In the genomic region with DNA sequence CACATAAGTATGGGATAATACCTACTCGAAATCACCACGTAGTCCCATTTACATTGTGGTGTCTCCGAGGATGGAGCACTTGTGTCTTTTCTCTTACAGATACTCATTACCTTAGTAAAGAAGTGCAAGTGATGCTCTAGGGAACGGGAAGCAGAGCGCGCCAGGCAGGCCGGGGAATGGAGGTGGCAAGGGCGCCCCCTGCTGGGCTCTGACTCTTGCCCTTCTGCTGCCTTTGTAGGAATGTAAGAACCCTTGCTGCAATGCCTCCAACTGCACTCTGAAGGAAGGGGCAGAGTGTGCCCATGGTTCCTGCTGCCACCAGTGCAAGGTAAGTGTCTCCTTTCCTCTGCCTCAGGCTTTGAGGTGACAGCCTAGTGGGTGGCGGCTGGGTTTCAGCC, we compare ENCODE assay signal across 8 mouse cellular contexts. TPM values are rescaled to one million over a fixed set of nuclear protein-coding genes. Genes with fewer than 3 reads are reported as not detected.
DNase-seq lines count a peak whose midpoint lies in the region; ATAC-seq and TF ChIP-seq lines count a peak whose summit lies in the region.

No protein-coding gene starts in this region.

- H3K27me3 ChIP-seq in E14TG2a.4 (ENCODE audit: insufficient read depth, low read length): no peaks in the 10 kb centered on the region
- H3K27me3 ChIP-seq in liver, postnatal 0 days (ENCODE audit: insufficient read depth, low read length): no peaks in the 10 kb centered on the region
- H3K27me3 ChIP-seq in small intestine, adult 2 months (ENCODE audit: control insufficient read depth, insufficient read depth, low read length): no peaks in the 10 kb centered on the region
- no peaks in the 10 kb centered on the region for H3K27me3 ChIP-seq in forebrain, embryonic 13.5 days

- 57% methylated on average over 9 of the region's 9 CpGs for WGBS in liver, postnatal 0 days (ENCODE audit: insufficient replicate concordance)
- 71% methylated on average over 9 of the region's 9 CpGs for WGBS in small intestine, adult 2 months
- WGBS in forebrain, embryonic 13.5 days: 71% methylated on average over 9 of the region's 9 CpGs

- peak overlapping the region; percentile 58; the same call in 1 of the 2 replicates for H3K27ac ChIP-seq in liver, postnatal 0 days (ENCODE audit: low read depth)
- peak overlapping the region; percentile 55 for H3K27ac ChIP-seq in small intestine, adult 2 months (ENCODE audit: insufficient read depth, low read depth, low read length)
- H3K27ac ChIP-seq in forebrain, embryonic 13.5 days: no peak overlapping the region

- no peak overlapping the region for H3K9ac ChIP-seq in liver, postnatal 0 days (replicated peaks)
- no peak overlapping the region for H3K9ac ChIP-seq in forebrain, embryonic 13.5 days

- H3K9me3 ChIP-seq in E14TG2a.4 (ENCODE audit: low read length): no peaks in the 10 kb centered on the region
- H3K9me3 ChIP-seq in liver, postnatal 0 days (ENCODE audit: low read length): no peaks in the 10 kb centered on the region
- H3K9me3 ChIP-seq in forebrain, embryonic 13.5 days (replicated peaks): no peaks in the 10 kb centered on the region

- peak; percentile 32; the same call in 1 of the 2 replicates for ATAC-seq in liver, postnatal 0 days
- no peak for ATAC-seq in forebrain, embryonic 13.5 days

- no peak for TF ChIP-seq POLR2A in small intestine, adult 2 months (IDR thresholded peaks at IDR 0.05; ENCODE audit: low read depth, low read length)

- H3K4me2 ChIP-seq in liver, postnatal 0 days (ENCODE audit: low read depth, low read length): no peak overlapping the region
- no peak overlapping the region for H3K4me2 ChIP-seq in forebrain, embryonic 13.5 days

- TF ChIP-seq EP300 in liver, postnatal 0 days (IDR thresholded peaks at IDR 0.05; ENCODE audit: low read depth): no peak

- H3K36me3 ChIP-seq in E14TG2a.4 (ENCODE audit: insufficient read depth, low read length): peaks cover 88% of the 10 kb centered on the region
- H3K36me3 ChIP-seq in liver, postnatal 0 days (replicated peaks; ENCODE audit: insufficient read depth, low read length): peaks cover 3% of the 10 kb centered on the region; the same call in 1 of the 2 replicates
- H3K36me3 ChIP-seq in small intestine, adult 2 months (ENCODE audit: control insufficient read depth, insufficient read depth, low read length): 0 out of 2 replicates have a peak, but pooled peaks cover 1% of the 10 kb centered on the region
- peaks cover 17% of the 10 kb centered on the region for H3K36me3 ChIP-seq in forebrain, embryonic 13.5 days (ENCODE audit: poor library complexity, severe bottlenecking)

- peak; percentile 52 for DNase-seq in 3T3-L1 (ENCODE audit: low read depth, low spot score)
- DNase-seq in c-Kit-positive CD71-positive TER-119-negative erythroid progenitor cells, embryonic 14.5 days (ENCODE audit: low read depth): peak; percentile 31
- DNase-seq in gastrocnemius, postnatal 10 days: peak; percentile 82
- DNase-seq in kidney, postnatal 36 days: peak; percentile 57 to 87
- peak; percentile 86 for DNase-seq in liver, postnatal 0 days

- H3K4me1 ChIP-seq in E14TG2a.4 (replicated peaks; ENCODE audit: low read depth, low read length): peaks cover 42% of the 10 kb centered on the region
- H3K4me1 ChIP-seq in liver, postnatal 0 days (ENCODE audit: insufficient read depth): peaks cover 9% of the 10 kb centered on the region; the same call in 1 of the 2 replicates
- no peaks in the 10 kb centered on the region; the same call in none of the 2 replicates for H3K4me1 ChIP-seq in small intestine, adult 2 months (ENCODE audit: control insufficient read depth, insufficient read depth, insufficient read length, low read length)
- no peaks in the 10 kb centered on the region for H3K4me1 ChIP-seq in forebrain, embryonic 13.5 days

- H3K4me3 ChIP-seq in E14TG2a.4 (replicated peaks; ENCODE audit: low read length): no peak overlapping the region
- H3K4me3 ChIP-seq in liver, postnatal 0 days (ENCODE audit: low read depth, low read length): no peak overlapping the region
- H3K4me3 ChIP-seq in small intestine, adult 2 months (ENCODE audit: low read depth, low read length): no peak overlapping the region
- H3K4me3 ChIP-seq in forebrain, embryonic 13.5 days: no peak overlapping the region

- TF ChIP-seq CTCF in E14TG2a.4 (conservative IDR thresholded peaks at IDR 0.05; ENCODE audit: low read length): peak; percentile 72
- peak; percentile 96 for TF ChIP-seq CTCF in liver, postnatal 0 days (IDR thresholded peaks at IDR 0.05; ENCODE audit: low read depth)
- peak; percentile 74 for TF ChIP-seq CTCF in small intestine, adult 2 months (IDR thresholded peaks at IDR 0.05; ENCODE audit: extremely low read depth, insufficient read length, insufficient replicate concordance, low read depth, low read length)

RNA-seq across cellular contexts. Expression of a gene that starts 37.8 kb away (rescaled TPM):
- total RNA-seq in gastrocnemius, postnatal 10 days (2021): under 1 TPM; 0.16 to 0.23 TPM
- polyA plus RNA-seq in liver, postnatal 0 days (2015; fragmentation: Nextera tagmentation; extraction: Ambion mirVana): not detected in 2 replicates
- 0.49 and 0.89 TPM in 2 replicates for polyA plus RNA-seq in small intestine, adult 2 months (2012; rRNA removed)
- 0.38 and 0.40 TPM in 2 replicates for polyA plus RNA-seq in forebrain, embryonic 13.5 days (2015; fragmentation: Nextera tagmentation; extraction: Ambion mirVana)

Comparison
In these comparisons a context has a peak if more than half of its experiments do, and no peak if none do; other contexts are left out.
1. DNase-seq: peak in every context shown above with its lines; median percentile 86 in liver, postnatal 0 days; 82 in gastrocnemius, postnatal 10 days; 72 in kidney, postnatal 36 days; 52 in 3T3-L1; 31 in c-Kit-positive CD71-positive TER-119-negative erythroid progenitor cells, embryonic 14.5 days.